Mouse (Mus musculus): ENCODE data around the gene Map2k4.
A peak's percentile ranks its signal among the peaks of the same experiment; 100 is the strongest.

Map2k4 gene

DNA sequence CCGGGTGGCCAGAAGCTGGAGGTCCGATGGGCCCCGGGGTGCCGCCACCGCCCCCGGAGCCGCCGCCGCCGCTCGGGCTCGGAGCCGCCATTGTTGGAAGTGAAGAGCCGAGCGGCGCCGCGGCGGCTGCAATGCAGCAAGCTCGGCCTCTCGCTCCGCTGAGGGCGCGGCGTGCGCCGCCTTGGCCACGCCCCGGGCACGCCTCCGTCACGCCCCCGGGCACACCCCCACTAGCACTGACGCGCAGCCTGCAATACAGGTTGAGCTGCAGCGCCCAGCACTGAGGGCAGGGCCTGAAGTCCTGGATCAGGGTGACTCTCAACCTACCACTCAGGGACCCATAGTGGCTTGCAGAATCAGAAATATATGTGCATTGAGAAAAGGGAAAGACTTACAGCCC, at the start of gene Map2k4:
Map2k4 (minus strand) TSS at position 144 of the 400 bp plus-strand sequence.
- DNase-seq (ENCODE audit: low spot score), result peak; percentile 91

DNA sequence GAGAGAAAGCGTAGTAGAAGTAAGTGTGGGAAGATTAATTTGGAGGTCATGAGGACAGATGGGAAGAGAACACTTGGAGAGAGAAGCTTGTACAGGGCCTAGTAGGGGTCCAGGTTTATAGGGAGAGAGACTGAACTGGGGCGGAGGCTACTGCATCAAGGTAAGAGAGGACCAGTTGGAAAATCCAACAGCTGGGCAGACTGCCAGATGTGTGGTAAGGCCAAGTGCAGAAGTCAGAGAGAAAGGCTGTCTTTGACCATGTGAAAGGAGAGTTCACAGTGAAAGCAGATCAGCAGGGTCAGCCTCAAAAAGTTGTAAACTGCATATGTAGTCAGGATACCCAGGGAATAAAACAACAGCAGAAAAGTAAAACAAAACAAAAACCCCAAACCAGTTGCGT, 36.5 kb upstream of the Map2k4 start:
- DNase-seq (ENCODE audit: low spot score), result no peak

DNA sequence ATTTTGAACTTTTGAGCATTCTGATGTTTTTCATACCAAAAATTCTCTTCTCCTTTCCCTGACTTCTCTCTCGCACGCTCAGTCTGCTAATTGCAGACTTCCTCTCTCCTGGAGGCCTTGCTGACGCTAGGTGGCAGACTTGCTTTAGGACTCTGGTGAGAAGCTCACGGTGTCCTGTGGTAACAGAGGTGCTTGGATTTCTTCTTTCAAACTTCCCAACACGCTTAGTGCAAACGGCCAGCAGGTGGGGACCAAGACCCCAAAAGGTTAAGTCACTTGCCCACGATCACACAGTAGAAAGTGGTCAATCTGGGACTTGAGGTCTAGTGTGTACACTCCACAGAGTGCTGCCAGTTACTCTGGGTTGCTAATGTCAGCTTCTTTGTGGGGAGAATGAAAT, 32.8 kb upstream of the Map2k4 start:
- DNase-seq (ENCODE audit: low spot score), result peak; percentile 73

DNA sequence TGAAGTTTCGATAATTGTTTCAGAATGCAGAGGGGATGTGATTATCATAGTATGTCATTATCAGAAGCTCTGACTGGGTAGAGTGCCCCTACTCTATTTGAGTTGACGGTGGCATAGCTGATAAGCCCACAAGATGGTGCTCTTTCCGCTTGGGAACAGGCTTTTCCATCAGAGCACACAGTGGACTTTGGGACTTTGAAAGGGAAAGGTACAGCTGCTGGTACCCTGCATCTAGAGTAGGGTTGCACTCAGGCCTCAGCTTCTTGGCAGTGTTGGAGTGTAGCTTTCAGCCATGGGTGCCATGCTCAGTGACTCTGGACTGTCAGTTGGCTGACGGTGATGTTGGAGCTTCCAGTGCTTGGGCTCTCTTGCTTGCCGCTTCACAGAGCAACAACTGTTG, 32.2 kb upstream of the Map2k4 start:
- no peak for DNase-seq (ENCODE audit: low spot score)

DNA sequence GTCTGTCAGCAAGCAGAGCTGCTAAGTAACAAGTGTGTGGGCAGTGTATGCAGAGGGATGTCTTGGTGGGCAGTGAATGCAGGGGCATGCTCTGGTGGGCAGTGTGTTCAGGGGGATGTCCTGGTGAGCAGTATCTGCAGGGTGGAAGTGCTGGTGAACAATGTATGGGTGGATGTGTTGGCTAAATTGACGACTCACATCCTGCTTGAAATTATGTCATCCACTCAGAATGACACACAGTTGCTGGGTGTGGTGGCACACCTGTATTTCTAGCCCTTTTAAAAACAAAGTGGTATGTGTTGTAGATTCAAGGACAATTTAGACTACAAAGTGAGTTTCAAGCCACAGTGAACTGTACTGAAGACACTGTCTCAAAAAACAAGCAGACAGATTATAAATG, 30.1 kb upstream of the Map2k4 start:
- DNase-seq (ENCODE audit: low spot score), result no peak

DNA sequence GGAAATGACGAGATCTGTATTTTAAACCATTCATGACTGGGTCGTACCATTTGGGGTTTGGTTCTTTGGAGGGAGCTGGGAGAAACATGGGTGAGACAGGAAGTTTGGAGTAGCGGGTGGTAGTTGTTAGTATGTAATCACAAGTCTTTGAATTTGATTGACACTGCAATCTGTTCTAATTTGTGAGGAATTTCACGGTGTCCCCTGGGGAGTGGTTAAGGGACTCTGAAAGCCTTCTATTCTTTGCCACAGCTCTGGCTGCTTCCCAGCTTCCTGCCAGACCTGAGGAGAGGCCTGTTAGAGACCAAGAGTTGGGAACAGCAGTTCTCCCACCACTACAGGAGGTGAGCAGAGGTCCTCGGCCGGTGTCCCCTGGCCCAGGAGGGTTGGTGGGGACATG, 28.1 kb upstream of the Map2k4 start:
- no peak for DNase-seq (ENCODE audit: low spot score)

DNA sequence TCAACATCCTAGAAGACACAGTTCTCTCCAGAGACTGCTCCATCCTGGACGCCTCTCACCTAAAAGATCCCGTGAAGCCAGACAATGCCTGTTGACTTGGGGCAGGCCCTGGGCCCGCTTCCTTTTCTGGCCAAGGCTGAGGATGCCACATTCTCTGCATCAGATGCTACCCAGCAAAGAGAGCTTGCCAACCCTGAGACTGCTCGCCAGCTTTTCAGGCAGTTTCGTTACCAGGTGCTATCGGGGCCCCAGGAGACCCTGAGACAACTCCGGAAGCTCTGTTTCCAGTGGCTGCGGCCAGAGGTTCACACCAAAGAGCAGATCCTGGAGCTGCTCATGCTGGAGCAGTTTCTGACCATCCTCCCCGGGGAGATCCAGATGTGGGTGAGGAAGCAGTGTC, 26.3 kb upstream of the Map2k4 start:
- no peak for DNase-seq (ENCODE audit: low spot score)

DNA sequence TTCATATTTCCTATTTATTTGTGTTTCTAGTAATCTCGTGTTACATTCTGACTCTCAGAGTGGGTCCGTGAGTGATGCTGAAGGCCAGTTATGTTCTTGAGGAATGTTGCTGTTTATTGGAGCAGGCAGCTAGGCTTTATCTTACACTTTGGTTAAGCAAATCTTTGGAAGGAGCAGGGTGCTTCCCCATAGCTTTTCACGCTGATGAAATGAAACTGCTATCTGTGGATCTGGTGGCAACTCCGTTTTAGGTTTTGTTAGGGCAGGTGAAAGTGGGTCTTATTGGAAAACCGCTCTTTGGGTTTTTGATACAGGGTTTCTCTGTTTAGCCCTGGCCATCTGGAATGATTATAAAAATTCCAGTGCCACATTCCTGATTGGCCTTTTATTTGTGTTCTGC, 24.0 kb upstream of the Map2k4 start:
- DNase-seq (ENCODE audit: low spot score), result no peak

DNA sequence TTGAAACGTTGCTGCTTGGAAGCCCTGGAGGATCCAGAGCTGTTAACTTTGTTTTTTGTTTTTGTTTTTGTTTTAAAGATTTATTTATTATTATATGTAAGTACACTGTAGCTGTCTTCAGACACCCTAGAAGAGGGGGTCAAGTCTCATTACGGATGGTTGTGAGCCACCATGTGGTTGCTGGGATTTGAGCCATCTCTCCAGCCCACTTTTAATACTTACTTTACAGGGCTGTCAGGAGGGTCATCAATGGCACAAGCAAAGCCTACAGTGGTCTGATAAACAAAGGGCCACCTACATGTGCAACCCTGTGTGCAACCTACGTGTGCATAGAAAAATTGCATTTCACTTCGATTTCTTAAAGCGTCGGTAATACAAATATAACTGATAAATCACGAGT, 19.5 kb upstream of the Map2k4 start:
- DNase-seq (ENCODE audit: low spot score), result no peak

DNA sequence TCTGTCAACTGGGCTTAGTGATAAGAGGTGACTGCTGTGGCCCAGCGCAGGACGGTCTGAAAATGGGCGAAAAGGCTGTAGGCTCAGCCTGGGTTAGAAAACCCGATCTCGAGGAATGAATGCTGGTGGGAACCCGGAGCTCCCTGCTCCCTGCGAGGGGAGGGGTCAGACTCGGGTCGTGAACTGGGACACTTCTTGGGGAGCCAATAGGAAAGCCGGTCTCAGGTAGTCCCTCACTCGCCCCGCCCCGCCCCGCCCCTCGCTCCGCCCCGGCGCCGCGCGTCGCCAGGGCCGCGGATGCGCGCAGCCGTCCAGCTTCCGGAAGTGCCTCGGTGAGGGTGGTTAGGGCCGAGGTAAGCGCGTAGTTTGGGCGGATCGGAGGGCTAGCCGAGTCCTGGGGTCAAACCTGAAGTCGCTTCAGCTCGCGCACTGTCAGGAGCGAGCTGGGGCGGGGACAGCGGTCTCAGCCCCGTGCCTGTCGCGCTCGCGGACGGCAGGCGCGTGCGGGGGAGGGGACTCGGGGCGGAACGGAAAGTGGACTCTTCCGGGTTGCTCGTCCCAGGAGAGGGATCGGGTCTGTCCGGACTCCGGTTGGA, 18.9 kb upstream of the Map2k4 start, which contains the start of gene Zkscan6:
Zkscan6 (plus strand) TSS at position 267 of the 596 bp plus-strand sequence.
- DNase-seq (ENCODE audit: low spot score), result peak; percentile 86

DNA sequence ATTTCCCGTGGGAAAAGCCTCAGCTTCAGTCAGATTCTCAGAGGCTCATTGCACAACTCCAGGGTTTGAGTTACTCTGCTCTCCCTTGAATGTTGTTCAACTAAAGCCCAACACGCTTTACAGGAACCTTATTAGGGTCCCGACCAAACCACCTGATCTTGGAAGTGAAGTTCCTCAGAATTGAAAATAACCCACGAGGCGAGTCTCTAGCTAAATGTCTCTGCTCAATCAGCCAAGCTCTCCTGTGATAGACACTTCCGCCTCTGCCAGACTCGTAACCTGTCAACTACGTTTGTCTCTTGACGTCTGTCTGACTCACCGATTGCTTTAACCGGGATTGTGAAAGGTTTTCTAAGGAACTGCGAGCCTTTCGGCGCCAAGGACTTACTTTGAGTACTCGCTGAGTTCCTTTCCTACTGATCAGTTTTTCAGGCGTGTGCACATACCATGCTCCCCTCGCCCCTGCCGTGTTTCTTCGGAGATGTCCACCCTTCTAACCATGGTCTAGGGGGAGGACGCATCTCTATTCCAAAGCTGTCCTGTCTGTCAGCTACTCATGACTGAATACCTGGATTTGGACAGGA, 18.3 kb upstream of the Map2k4 start:
- DNase-seq (ENCODE audit: low spot score), result peak; percentile 32

DNA sequence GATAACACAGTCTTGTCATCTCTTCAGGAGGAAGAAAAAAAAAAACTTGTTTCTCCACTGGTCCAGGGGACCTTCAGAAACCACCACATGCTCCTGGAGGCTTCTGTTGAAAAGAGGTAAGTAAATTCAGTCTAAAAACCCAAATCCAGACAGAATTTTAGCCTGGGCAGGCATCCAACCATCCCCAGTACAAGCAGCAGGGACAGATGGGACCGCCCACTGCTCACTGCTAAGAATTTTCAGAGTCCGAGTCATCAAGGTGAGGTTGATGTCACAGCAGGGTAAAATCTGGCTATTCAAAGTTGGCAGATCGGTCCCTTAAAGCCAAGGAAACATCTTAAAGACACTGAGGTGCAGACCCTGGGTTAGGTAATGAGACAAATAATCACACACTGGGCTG, 13.8 kb upstream of the Map2k4 start:
- peak; percentile 85 for DNase-seq (ENCODE audit: low spot score)

DNA sequence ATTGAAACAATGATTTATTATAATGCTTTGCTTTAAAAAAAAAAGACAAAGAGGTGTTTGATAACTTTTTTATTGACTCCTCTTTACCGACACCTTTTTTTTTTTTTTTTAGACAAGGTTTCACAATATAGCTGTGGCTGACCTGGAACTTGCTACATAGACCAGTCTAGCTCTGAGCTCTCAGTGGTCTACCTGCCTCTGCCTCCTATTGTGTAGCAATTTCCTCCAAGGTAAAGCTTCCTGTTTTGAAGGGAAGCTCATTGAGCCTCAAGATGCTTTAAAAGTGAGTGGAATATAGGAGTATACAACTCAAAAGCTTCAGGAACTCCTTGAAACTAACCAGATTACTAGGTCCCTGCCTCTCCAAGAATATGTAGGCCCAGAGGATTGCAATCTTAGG, 7.8 kb upstream of the Map2k4 start:
- no peak for DNase-seq (ENCODE audit: low spot score)

DNA sequence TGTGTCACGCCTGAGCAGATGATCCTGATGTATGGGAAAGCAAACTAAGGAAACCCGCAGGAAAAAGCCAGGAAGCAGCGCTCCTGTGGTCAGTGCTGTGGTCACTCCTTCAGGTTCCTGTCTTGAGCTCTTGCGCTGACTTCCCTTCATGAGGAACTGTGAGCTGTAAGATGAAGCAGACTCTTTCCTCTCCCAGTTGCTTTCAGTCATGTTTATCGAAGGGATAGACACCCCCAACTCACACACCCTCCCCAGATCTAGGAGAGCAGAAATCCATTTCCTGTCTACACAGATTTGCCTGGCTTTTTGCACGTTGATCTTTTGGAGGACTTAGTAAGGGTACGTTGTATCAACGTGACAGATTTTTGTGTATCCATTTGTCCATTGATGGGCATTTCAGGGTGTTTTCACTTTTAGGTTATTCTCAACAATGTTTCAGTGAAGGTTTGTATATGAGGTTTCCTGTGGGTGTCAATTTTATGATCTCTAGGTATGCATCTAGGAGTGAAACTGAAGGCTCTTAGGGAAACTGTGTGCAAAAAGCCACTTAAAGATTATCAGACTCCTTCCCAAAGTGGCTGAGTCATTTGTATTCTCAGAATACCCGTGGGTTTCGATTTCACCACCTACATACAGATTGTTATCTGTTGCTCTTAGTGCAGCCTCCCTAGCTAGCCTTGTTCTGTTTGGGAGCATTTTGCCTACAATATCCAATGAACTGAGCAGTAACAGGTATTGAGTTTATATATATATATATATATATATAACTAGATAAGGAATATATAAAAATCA, 6.5 kb upstream of the Map2k4 start:
- DNase-seq (ENCODE audit: low spot score), result no peak

DNA sequence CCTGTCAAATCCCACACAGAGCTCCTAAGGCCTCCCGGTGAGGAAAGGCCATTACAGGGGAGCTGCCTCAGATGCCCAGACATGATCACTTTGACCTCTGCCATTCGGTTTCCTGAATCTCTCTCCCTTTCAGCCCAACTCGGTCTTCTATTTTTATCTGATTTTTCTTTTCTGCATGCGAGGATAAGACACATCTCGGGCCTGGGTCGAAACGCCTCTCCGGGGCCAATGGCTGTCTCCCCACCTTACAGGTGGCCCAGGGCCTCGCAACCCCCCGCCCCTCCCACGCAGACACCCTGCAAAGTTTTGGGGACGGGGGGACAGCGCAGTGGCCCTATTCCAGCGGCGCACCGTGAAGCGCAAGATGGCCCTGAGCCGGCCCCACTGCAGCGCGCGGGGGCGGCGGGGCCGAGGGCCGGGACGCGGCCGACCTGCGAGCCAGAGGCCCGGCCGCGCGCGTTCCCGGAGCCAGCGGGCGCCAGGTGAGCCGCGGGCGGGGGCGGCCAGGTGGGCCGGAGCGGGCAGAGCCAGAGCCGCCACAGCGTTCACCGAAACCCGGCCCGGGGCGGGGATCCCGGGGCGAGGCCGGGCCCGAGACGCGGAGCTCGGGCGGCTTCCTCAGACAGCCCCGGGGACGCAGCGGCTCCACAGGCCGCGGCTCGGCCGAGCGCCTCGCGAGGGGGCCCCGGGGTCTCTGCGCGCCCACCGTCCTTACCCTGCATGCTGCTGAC, 511 bp downstream of the Map2k4 start:
- no peak for DNase-seq (ENCODE audit: low spot score)

DNA sequence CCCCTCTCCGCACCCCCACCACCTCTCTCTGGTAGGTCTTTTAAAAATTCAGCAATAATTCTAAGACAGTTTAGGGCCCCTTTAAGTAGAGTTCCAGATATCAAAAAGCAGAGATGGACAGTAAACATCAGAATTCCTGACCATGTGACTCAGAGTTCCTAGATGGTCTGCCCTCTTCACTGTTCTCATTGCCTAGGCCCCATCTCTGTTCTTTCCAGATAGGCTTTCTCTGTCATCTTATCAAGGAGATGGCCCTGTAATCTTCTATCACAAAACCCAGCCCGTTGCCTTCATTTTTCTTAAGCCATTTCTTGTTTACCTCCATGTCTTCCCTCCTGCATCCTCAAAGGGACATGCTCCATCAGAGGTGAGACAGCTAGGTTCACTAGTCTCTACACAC, 1.9 kb downstream of the Map2k4 start:
- DNase-seq (ENCODE audit: low spot score), result no peak

DNA sequence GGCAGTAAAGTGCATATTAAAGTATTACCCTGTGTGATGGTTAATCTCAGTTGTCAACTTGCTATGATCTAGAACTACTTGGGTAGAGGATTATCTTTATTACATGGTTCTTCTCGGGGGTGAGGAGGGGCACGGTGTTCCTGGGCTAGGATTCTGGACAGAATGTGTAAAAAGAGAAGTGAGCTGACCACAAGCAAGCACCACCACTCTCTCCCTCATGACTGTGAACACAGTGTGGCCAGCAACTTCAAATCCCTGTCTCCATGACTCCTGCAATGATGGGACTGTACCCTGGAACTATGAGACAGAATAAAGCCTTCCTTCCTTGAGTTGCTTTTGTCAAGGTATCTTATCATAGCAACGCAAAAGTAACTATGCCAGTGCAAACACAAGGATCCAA, 6.5 kb downstream of the Map2k4 start:
- no peak for DNase-seq (ENCODE audit: low spot score)

DNA sequence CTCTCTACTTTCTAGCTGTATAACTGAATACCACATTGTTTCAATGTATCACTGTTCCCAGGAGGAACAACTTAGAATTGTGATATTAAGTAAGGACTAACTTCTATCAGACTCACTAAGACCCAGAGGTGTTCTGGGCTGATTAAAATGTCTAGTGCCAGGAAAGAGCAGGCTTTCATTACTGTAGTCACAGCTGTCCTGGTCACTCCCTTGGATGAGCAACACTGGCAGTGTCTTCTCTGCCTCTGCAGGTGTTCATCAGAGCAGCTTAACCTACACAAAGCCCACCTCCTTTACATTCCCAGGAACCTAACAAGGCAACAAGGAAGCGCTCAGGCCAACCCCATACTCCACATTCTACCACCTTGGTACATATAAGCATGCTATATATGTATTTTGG, 8.5 kb downstream of the Map2k4 start:
- no peak for DNase-seq (ENCODE audit: low spot score)

DNA sequence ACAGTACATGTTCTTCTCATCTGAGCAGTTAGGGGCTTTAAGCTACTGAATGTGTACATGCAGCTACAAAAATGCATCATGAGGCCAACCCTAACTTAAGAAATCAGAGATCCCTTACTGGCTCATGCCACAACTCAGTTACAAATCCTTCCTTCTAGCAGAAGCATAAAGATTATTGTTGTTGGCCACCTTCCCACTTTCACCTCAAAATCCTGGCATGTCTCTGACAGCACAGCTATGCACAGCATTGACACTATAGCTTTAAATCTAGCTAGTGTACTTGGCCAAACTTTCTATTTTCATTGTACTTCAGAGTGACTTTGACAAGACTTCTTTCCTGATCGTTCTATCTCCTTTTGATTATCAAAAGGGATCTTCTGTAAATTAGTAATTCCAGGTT, 9.0 kb downstream of the Map2k4 start:
- DNase-seq (ENCODE audit: low spot score), result no peak

DNA sequence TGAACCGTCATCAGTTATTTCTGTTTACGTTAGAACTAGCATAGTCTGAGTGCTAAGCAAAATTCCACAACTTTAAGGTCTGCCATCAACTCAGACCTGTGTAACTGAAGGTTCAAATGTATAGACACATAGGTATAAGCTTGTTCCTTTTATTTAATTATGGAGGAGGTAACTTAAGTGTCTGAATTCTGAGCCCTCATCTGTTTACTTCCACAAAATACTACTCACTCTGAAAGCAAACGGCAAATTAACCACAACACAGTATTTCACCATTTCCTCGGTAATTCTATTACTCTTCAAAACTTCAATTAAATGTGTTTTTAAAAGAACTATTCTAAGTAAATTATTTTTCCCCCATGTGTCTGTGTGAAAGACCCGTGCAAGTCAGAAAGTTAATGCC, 10.3 kb downstream of the Map2k4 start:
- DNase-seq (ENCODE audit: low spot score), result no peak

DNA sequence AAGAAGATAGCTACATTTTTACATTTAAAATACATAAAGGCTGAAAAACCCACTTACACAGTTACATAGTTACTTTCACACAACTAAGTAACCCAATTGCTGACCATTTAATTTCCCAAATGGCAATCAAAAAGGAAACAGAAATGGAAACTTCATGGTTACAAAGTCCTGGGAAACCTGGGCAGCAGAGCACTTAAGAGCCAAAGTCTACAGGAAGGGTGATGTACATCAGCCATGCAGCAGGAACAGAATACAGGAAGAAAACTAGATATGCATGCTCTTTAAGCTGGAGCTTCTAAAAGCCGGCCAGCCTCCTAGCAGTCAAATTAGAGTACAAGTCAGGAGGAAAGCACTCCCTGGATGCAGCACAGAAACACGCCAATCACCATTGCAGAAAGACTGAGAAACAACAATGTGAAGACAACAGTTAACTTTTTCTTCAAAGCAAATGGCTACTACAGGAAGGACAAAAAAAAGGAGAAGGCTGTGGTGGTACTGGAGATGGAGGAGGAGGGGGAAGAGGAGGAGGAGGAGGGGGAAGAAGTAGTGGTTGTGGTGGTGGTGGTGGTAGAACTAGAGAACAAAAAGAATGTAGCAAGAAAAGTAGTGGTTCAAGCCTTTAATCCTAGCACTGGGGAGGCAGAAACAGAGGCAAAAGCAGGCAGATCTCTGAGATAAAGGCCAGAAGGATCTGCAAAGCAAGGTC, 11.0 kb downstream of the Map2k4 start:
- no peak for DNase-seq (ENCODE audit: low spot score)

DNA sequence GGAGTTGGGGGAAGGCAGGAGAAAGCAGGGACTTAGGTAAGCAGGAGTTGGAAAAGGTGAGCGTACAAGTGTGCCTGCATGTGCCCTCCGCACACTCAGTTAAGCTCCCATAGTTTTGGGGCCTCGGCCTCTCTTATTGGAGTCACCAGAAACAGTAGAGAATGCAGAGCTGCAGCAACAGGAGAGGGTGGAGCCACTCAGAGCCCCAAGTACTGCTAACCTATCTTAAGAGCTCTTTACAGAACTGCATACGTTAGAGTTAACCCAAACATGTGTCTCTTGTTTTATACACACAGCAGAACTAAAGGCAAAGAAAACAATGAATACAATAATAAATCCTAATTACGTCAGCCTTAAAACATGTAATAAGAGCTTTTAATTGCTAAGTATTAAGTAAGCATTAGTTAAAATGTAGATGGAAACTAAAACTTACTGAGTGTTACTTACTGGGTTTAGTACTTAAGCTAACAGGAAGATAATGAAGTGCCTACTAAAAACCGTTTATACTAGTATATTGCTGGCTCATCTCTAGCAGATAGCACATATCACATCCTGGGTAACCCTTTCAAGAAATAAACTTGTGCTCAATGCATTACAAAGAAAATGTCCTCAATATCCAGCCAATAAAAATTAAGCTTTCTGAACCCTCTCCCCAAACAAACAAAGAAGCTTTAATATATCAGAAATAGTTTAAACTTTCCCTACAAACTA, 14.0 kb downstream of the Map2k4 start:
- no peak for DNase-seq (ENCODE audit: low spot score)

Data from layer of hippocampus, adult 11-12 months (tissue).